In genomic region chr15:78354958-78355357, GRCm38 (mm10) we compare ENCODE assay signal across 9 mouse cellular contexts. TPM values are rescaled to one million over a fixed set of nuclear protein-coding genes. Genes with fewer than 3 reads are reported as not detected.
A peak's percentile ranks its signal among the peaks of the same experiment; 100 is the strongest.
DNase-seq lines count a peak whose midpoint lies in the region; ATAC-seq and TF ChIP-seq lines count a peak whose summit lies in the region.
"Had no signal": no experiment of that assay in that cellular context is flagged by ENCODE, and none has a peak within 500 bp of the region (broad histone marks: within the 10 kb centered on the region; RNA-seq: fewer than 3 reads in every experiment).

No protein-coding gene starts in this region.

- H3K27me3 ChIP-seq in kidney, embryonic 15.5 days = no peaks in the 10 kb centered on the region
- H3K27me3 ChIP-seq in CH12.LX (replicated peaks) (peaks cover 25% of the 10 kb centered on the region), Patski (peaks cover 12% of the 10 kb centered on the region)
- H3K27me3 ChIP-seq: limb, embryonic 13.5 days had no signal

- no peaks in the 10 kb centered on the region for H3K36me3 ChIP-seq in kidney, embryonic 15.5 days
- H3K36me3 ChIP-seq in CH12.LX (replicated peaks in 1 of 2; ENCODE audit: control insufficient read depth in 1 of 2, insufficient read depth in 1 of 2, low read length in 1 of 2) = peaks cover 10 to 11% of the 10 kb centered on the region in 2 experiments
- H3K36me3 ChIP-seq: limb, embryonic 13.5 days had no signal

- 0% methylated on average over 1 of the region's 1 CpGs for WGBS in kidney, embryonic 15.5 days

- dilution Hi-C loops in CH12.LX (cut with MboI; ENCODE audit: extremely low pct_ligation_motif_present, extremely low pct_unique_long_range_greater_than_20kb, low sequenced_read_pairs) = no loop called here

- TF ChIP-seq EP300 in CH12.LX (IDR thresholded peaks at IDR 0.05; ENCODE audit: low read length) = no peak

- H3K79me2 ChIP-seq in CH12.LX (replicated peaks; ENCODE audit: control insufficient read depth, extremely low read depth, insufficient read depth, poor library complexity, severe bottlenecking) = no peaks in the 10 kb centered on the region

- no peak for ATAC-seq in kidney, embryonic 15.5 days (replicated peaks; ENCODE audit: low FRiP score)
- ATAC-seq in Patski = no peak

- H3K4me1 ChIP-seq in kidney, embryonic 15.5 days = no peaks in the 10 kb centered on the region
- H3K4me1 ChIP-seq in CH12.LX (ENCODE audit: control insufficient read depth in 1 of 2, insufficient read depth in 2 of 2) = peaks cover 6 to 19% of the 10 kb centered on the region in 2 experiments; a peak in 3 of 4 replicates
- H3K4me1 ChIP-seq: limb, embryonic 13.5 days had no signal

- H3K27ac ChIP-seq in kidney, embryonic 15.5 days = no peak overlapping the region
- H3K27ac ChIP-seq in CH12.LX (ENCODE audit: insufficient read depth, low read depth) = no peak overlapping the region
- H3K27ac ChIP-seq in left cerebral cortex, adult 2 months = no peak overlapping the region
- H3K27ac ChIP-seq: limb, embryonic 13.5 days had no signal

- TF ChIP-seq POLR2A in CH12.LX (IDR thresholded peaks at IDR 0.05; ENCODE audit: low read depth, low read length) = no peak

- H3K9me3 ChIP-seq in kidney, embryonic 15.5 days (replicated peaks) = no peaks in the 10 kb centered on the region
- H3K9me3 ChIP-seq in CH12.LX (replicated peaks; ENCODE audit: low read length) = peaks cover 1% of the 10 kb centered on the region
- H3K9me3 ChIP-seq: limb, embryonic 13.5 days had no signal

- H3K9ac ChIP-seq in kidney, embryonic 15.5 days = no peak overlapping the region
- H3K9ac ChIP-seq in CH12.LX (ENCODE audit: insufficient read depth, low read depth) = no peak overlapping the region
- H3K9ac ChIP-seq: limb, embryonic 13.5 days had no signal

- CTCF ChIA-PET in Patski (lab: Charles Lee) = interaction anchor here (0.6 to 2.1 kb wide), 9 partner anchors 9 to 99 kb away, joined by 3 to 18 read pairs (median 4); no protein-coding TSS in a partner anchor

- in situ Hi-C loops in CH12.LX (cut with MboI; ENCODE audit: low pct_ligation_motif_present, low pct_unique_long_range_greater_than_20kb, low sequenced_read_pairs) = loop anchor here (10.0 kb wide), 1 partner anchor 180 kb away; the partner anchor contains the start of gene C1qtnf6
- in situ Hi-C loops in Patski (cut with MboI; ENCODE audit: low pct_unique_long_range_greater_than_20kb) = loop anchor here (5.0 to 25.0 kb wide), 2 partner anchors 192 to 368 kb away; no protein-coding TSS in a partner anchor

- POLR2A ChIA-PET in Patski (lab: Charles Lee) = no interaction called here

- peak; percentile 21 for DNase-seq in kidney, adult 11 months
- DNase-seq in CH12.LX (ENCODE audit: extremely low read depth) (peak; percentile 59), Patski (ENCODE audit: low read depth, low spot score) (no peak)
- DNase-seq in embryo, embryonic 10 days (ENCODE audit: low spot score) = peak; percentile 60
- DNase-seq in left cerebral cortex, adult 2 months (ENCODE audit: extremely low spot score in 1 of 2, low spot score in 2 of 2) = peak; percentile 44 to 63
- DNase-seq in right cerebral cortex, postnatal 14 days = peak; percentile 64
- no peak for DNase-seq in urinary bladder, postnatal 4 days (ENCODE audit: low spot score in 2 of 2)

- TF ChIP-seq CTCF in CH12.LX (conservative IDR thresholded peaks at IDR 0.05 in 1 of 2, IDR thresholded peaks at IDR 0.05 in 1 of 2; ENCODE audit: low read depth in 2 of 2, low read length in 2 of 2) (peak; percentile 32 to 79; a peak in 2 of 4 replicates), Patski (IDR thresholded peaks at IDR 0.05) (peak; percentile 95)
- peak; percentile 71 for TF ChIP-seq CTCF in left cerebral cortex, adult 2 months (IDR thresholded peaks at IDR 0.05)

- H3K4me3 ChIP-seq in kidney, embryonic 15.5 days (replicated peaks) = no peak overlapping the region
- no peak overlapping the region for H3K4me3 ChIP-seq in CH12.LX (replicated peaks in 1 of 3; ENCODE audit: low read depth in 2 of 3, low read length in 2 of 3, poor library complexity in 1 of 3)
- H3K4me3 ChIP-seq in left cerebral cortex, adult 2 months = no peak overlapping the region
- H3K4me3 ChIP-seq: limb, embryonic 13.5 days had no signal

- no peak overlapping the region for H3K4me2 ChIP-seq in kidney, embryonic 15.5 days
- H3K4me2 ChIP-seq in CH12.LX (ENCODE audit: insufficient read depth, low read depth, poor library complexity, severe bottlenecking) = no peak overlapping the region
- H3K4me2 ChIP-seq: limb, embryonic 13.5 days had no signal

- intact Hi-C loops in left cerebral cortex, adult 2 months (cut with DNase I) = loop anchor here (1.0 kb wide), 1 partner anchor 67 kb away; no protein-coding TSS in a partner anchor

- peak; percentile 67 for TF ChIP-seq RAD21 in CH12.LX (IDR thresholded peaks at IDR 0.05; ENCODE audit: low read depth, low read length)

TF ChIP-seq in CH12.LX, 34 proteins besides CTCF, POLR2A, EP300 and RAD21:
- TF ChIP-seq MYC (IDR thresholded peaks at IDR 0.05; ENCODE audit: low read depth, low read length) (peak; percentile 81), SMC3 (IDR thresholded peaks at IDR 0.05; ENCODE audit: low read depth, low read length) (peak; percentile 74), UBTF (IDR thresholded peaks at IDR 0.05; ENCODE audit: low read depth, low read length) (no peak)

RNA-seq across cellular contexts. Expression of gene Csf2rb, which starts 29.4 kb away (rescaled TPM):
- polyA plus RNA-seq in kidney, embryonic 15.5 days (2015; fragmentation: Nextera tagmentation; extraction: Ambion mirVana) = 1.2 TPM in 2 replicates
- total RNA-seq in CH12.LX (2012; rRNA removed) = 146 and 179 TPM in 2 replicates
- total RNA-seq in CH12.LX (2014; rRNA removed) = 124 and 134 TPM in 2 replicates
- 222 and 269 TPM in 2 replicates for polyA plus RNA-seq in CH12.LX (2012; ENCODE audit: insufficient read length, low read depth)
- polyA plus RNA-seq in Patski (2021) = 0.36 TPM
- 1 to 10 TPM; 1.9 to 2.3 TPM for total RNA-seq in left cerebral cortex, adult 2 months (2021)

RNA-seq across cellular contexts. Expression of gene Tex33, which starts 40.8 kb away (rescaled TPM):
- polyA plus RNA-seq in kidney, embryonic 15.5 days (2015; fragmentation: Nextera tagmentation; extraction: Ambion mirVana) = not detected in 2 replicates
- total RNA-seq in CH12.LX (2012; rRNA removed) (not detected in 2 replicates), CH12.LX (2014; rRNA removed) (not detected in 2 replicates)
- polyA plus RNA-seq in CH12.LX (2012; ENCODE audit: insufficient read length, low read depth) (not detected in 2 replicates), Patski (2021) (not detected)
- total RNA-seq in left cerebral cortex, adult 2 months (2021) = not detected
- polyA plus RNA-seq: limb, embryonic 13.5 days had no signal

RNA-seq across cellular contexts. Expression of gene Csf2rb2, which starts 49.4 kb away (rescaled TPM):
- polyA plus RNA-seq in kidney, embryonic 15.5 days (2015; fragmentation: Nextera tagmentation; extraction: Ambion mirVana) = 0.19 and 0.35 TPM in 2 replicates
- total RNA-seq in CH12.LX (2012; rRNA removed) (15.6 and 21.6 TPM in 2 replicates), CH12.LX (2014; rRNA removed) (9.9 and 14.8 TPM in 2 replicates)
- polyA plus RNA-seq in CH12.LX (2012; ENCODE audit: insufficient read length, low read depth) (56.5 and 56.6 TPM in 2 replicates), Patski (2021) (0.09 TPM)
- total RNA-seq in left cerebral cortex, adult 2 months (2021) = under 1 TPM; 0.41 to 0.54 TPM

RNA-seq across cellular contexts. Expression of gene Tst, which starts 50.7 kb away (rescaled TPM):
- polyA plus RNA-seq in kidney, embryonic 15.5 days (2015; fragmentation: Nextera tagmentation; extraction: Ambion mirVana) = 44.3 and 52.1 TPM in 2 replicates
- total RNA-seq in CH12.LX (2012; rRNA removed) (1.8 and 2.0 TPM in 2 replicates), CH12.LX (2014; rRNA removed) (0.66 and 0.67 TPM in 2 replicates)
- polyA plus RNA-seq in CH12.LX (2012; ENCODE audit: insufficient read length, low read depth) (0.56 and 0.57 TPM in 2 replicates), Patski (2021) (23.8 TPM)
- total RNA-seq in left cerebral cortex, adult 2 months (2021) = 10 to 100 TPM; 29.0 to 30.1 TPM

RNA-seq across cellular contexts. Expression of gene Mpst, which starts 51.3 kb away (rescaled TPM):
- 3.3 and 4.1 TPM in 2 replicates for polyA plus RNA-seq in kidney, embryonic 15.5 days (2015; fragmentation: Nextera tagmentation; extraction: Ambion mirVana)
- 33.0 and 46.3 TPM in 2 replicates for total RNA-seq in CH12.LX (2012; rRNA removed)
- 18.1 and 27.0 TPM in 2 replicates for total RNA-seq in CH12.LX (2014; rRNA removed)
- polyA plus RNA-seq in CH12.LX (2012; ENCODE audit: insufficient read length, low read depth) = 21.5 and 24.4 TPM in 2 replicates
- 61.9 TPM for polyA plus RNA-seq in Patski (2021)
- total RNA-seq in left cerebral cortex, adult 2 months (2021) = 10 to 100 TPM; 31.7 to 31.8 TPM

Comparison
In these comparisons a context has a peak if more than half of its experiments do, and no peak if none do; other contexts are left out.
1. DNase-seq: peak in kidney, adult 11 months (single experiment), CH12.LX (single experiment), embryo, embryonic 10 days (single experiment), left cerebral cortex, adult 2 months (2 of 2) and right cerebral cortex, postnatal 14 days (single experiment); none in Patski (single experiment) and urinary bladder, postnatal 4 days (0 of 2).
2. RNA of gene Csf2rb, which starts 29.4 kb away (polyA plus RNA-seq): 222 to 269 TPM in CH12.LX; 1.2 TPM in kidney, embryonic 15.5 days and 0.36 TPM in Patski (single experiment); every median in the first group is over 100 times any median in the second.
3. RNA of gene Csf2rb2, which starts 49.4 kb away (polyA plus RNA-seq): 56.5 to 56.6 TPM in CH12.LX; 0.19 to 0.35 TPM in kidney, embryonic 15.5 days and 0.09 TPM in Patski (single experiment); every median in the first group is over 10 times any median in the second.
4. Peak in every context shown above with its lines, with median percentiles within 50 percentile points of each other: CTCF ChIP-seq.